Mouse (Mus musculus) intestine, postnatal 0 days (tissue): Measurements from ENCODE around the gene Tmem198. TPM values are rescaled to one million over a fixed set of nuclear protein-coding genes. Genes with fewer than 3 reads are reported as not detected.

Source experiments
- ATAC-seq: fragments of 200-750 bp; cut with Nextera tagmentation; 2 replicates; pipeline ENCODE4 v1.8.0; 2017; ENCODE audit warnings: mild to moderate bottlenecking, moderate TSS enrichment, moderate library complexity
- H3K27ac ChIP-seq: fragments of 300-500 bp; sonication (generic); 2 replicates; pipeline ENCODE4 v1.5.1; 2014; ENCODE audit warnings: mild to moderate bottlenecking, low read depth, low read length, moderate library complexity
- H3K27me3 ChIP-seq: fragments of 300-500 bp; sonication (generic); replicated peaks from 2 replicates; pipeline ENCODE4 v1.6.1; 2014; ENCODE audit warnings: low read length, mixed read lengths; ENCODE audit not compliant: control insufficient read depth, insufficient read depth
- H3K36me3 ChIP-seq: fragments of 300-500 bp; sonication (generic); 2 replicates; pipeline ENCODE4 v1.6.1; 2014; ENCODE audit warnings: mild to moderate bottlenecking, moderate library complexity; ENCODE audit not compliant: control insufficient read depth, insufficient read depth
- H3K4me1 ChIP-seq: fragments of 300-500 bp; sonication (generic); replicated peaks from 2 replicates; pipeline ENCODE4 v1.6.1; 2014; ENCODE audit warnings: antibody characterized with exemption, low read length, mixed read lengths; ENCODE audit not compliant: control insufficient read depth, insufficient read depth
- H3K4me2 ChIP-seq: fragments of 300-500 bp; sonication (generic); replicated peaks from 2 replicates; pipeline ENCODE4 v1.6.1; 2014; ENCODE audit warnings: low read depth, mild to moderate bottlenecking, moderate library complexity
- H3K4me3 ChIP-seq: fragments of 300-500 bp; sonication (generic); 2 replicates; pipeline ENCODE4 v1.5.1; 2014; ENCODE audit warnings: low read depth, low read length
- H3K9ac ChIP-seq: fragments of 300-500 bp; sonication (generic); 2 replicates; pipeline ENCODE4 v1.6.1; 2014; ENCODE audit warnings: mild to moderate bottlenecking, low read depth, low read length
- H3K9me3 ChIP-seq: fragments of 300-500 bp; sonication (generic); 2 replicates; pipeline ENCODE4 v1.6.1; 2016; ENCODE audit warnings: mixed run types; ENCODE audit not compliant: control insufficient read depth
- CTCF ChIP-seq: sonication (generic); IDR thresholded peaks from 2 replicates; pipeline ENCODE4 v1.5.1; 2016; ENCODE audit warnings: low read depth, mild to moderate bottlenecking, control low read depth, antibody characterized with exemption, moderate library complexity
- WGBS: fragments of 180-500 bp; shearing (Covaris S2); extraction: QIAGEN DNeasy Blood & Tissue Kit; methylation state at CpG from one replicate; pipeline ENCODE4 v1.1.7; 2014; 5-methylcytosine and 5-hydroxymethylcytosine counted together
- polyA plus RNA-seq: library from polyadenylated mRNA; unstranded; fragments of >200 nt; fragmentation: Nextera tagmentation; extraction: Ambion mirVana; gene quantifications from 2 replicates; pipeline ENCODE4 v1.2.1, GENCODE M21; 2015

Gene Tmem198
- polyA plus RNA-seq, 1 experiment from 2014 or later: 1.3 TPM

DNA sequence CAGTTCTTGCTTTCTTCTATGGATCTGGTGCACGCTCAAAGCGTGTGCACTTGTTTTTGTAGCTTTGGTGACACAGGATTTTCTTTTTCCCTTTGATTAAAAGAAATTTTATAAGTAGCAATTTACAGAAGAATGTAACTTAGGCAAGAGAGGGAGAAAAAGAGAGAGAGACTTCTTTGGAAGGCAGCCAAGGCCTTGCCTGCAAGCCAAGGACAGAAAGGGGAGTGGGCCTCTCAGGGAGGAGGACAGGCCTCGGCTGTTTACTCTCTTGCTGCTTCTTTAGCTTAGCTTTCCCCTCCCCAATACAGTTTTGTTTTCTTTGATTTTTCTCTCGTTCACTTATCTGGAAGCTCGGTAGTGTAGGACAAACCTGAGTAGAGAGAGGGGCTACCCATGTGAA lies 40.2 kb downstream of the Tmem198 start:
- Histone ChIP-seq H3K9me3 (no peaks in the 10 kb centered on the region), H3K4me1 (peaks cover 8% of the 10 kb centered on the region; the same call in 1 of the 2 replicates), H3K36me3 (0 out of 2 replicates have a peak, but pooled peaks cover under 1% of the 10 kb centered on the region), H3K4me3 (no peak overlapping the region), H3K4me2 (no peak overlapping the region), H3K27me3 (no peaks in the 10 kb centered on the region), H3K9ac (no peak overlapping the region), H3K27ac (no peak overlapping the region)
- 35% methylated on average over 5 of the region's 5 CpGs for WGBS
- no peak for TF ChIP-seq CTCF
- no peak for ATAC-seq

DNA sequence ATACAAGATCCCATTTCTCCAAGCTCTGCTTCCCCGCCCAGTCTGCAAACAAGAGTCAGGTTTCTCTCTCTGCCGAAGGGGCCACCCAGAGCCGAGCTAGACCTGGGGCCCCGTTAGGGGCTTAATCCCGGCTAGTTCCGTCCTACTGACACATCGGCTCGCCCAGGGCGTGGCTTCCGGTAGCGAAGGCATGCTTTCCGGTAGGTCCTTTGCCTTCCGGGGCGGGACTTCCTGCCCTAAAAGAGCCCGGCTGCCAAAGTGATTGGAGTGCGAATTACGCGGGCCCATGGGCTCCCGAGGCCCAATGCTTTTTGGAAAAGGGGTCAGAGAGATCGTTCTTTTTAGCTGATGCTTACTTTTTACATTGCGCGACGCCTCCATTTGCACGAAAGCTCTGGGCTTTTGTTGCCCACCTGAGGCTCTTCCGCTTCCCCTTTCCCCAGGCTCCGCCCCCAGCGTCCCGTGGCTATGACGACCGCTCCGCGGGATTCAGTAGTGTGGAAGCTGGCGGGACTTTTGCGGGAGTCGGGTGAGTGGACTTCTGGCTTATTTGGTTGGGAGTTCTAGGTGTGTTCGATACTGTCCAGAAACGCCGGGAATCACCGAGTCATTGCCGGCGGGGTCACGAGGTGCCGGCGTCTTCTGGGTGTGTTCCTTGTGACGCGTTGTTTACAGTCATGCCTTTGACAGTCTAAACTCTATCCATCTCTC lies 42.1 kb downstream of the Tmem198 start, which contains the start of gene Stk11ip:
Stk11ip (plus strand) TSS at position 209 of the 711 bp plus-strand sequence.
- peaks cover 8% of the 10 kb centered on the region; the same call in 1 of the 2 replicates for H3K4me1 ChIP-seq
- peak within 1 kb of the TSS; percentile 58 for H3K4me3 ChIP-seq
- WGBS: under 1% methylated on average over 46 of the region's 46 CpGs

DNA sequence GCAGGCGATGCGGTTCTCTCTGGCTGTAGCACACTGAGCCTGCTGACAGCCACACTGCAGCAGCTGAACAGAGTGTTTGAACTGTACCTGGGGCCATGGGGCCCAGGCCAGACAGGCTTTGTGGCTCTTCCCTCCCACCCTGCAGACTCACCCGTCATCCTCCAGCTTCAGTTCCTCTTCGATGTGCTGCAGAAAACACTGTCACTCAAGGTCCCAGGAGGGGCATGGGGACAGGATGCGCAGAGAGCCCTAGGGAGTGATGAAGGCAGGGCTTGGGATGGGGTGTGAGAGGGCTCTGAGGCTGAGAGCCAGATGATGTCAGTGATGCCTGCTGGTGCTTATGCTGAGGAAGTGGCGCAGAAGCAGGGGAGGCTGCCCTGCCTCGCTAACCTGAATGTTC lies 45.3 kb downstream of the Tmem198 start:
- Histone ChIP-seq H3K4me2 (no peak overlapping the region), H3K9ac (no peak overlapping the region), H3K9me3 (no peaks in the 10 kb centered on the region), H3K27ac (no peak overlapping the region), H3K4me3 (no peak overlapping the region), H3K4me1 (0 out of 2 replicates have a peak, but pooled peaks cover 4% of the 10 kb centered on the region), H3K27me3 (no peaks in the 10 kb centered on the region), H3K36me3 (peaks cover 48% of the 10 kb centered on the region)
- 88% methylated on average over 7 of the region's 7 CpGs for WGBS
- no peak for ATAC-seq
- TF ChIP-seq CTCF: no peak

More for the DNA sequence above, 42.1 kb downstream of the Tmem198 start, which contains the start of gene Stk11ip:
- peak within 1 kb of the TSS; percentile 91 for H3K27ac ChIP-seq
- peak within 1 kb of the TSS; percentile 61 for H3K9ac ChIP-seq
- H3K4me2 ChIP-seq: peak within 1 kb of the TSS; percentile 70
- no peak for TF ChIP-seq CTCF
- H3K36me3 ChIP-seq: peaks cover 19% of the 10 kb centered on the region; the same call in 1 of the 2 replicates
- no peaks in the 10 kb centered on the region for H3K9me3 ChIP-seq
- no peaks in the 10 kb centered on the region for H3K27me3 ChIP-seq
- peak; percentile 98 for ATAC-seq

DNA sequence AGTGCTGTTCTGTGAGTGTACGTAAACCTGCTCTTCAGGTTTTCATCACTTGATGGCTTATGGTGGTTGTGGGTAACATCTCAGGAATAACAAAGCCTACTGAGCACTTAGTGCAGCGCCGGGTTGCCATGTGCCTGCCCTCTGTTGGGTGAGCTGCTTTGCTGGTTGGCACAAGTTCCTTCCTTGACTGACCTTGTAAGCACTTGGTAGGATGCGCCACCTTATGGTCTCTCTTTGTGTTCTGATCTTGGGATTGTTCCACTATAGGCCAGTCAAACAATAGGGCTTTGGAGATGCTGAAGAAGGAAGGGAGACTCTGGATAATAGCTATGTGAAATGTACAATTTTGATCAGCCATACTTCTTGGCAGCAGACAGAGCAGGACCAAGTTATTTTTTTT lies 51.2 kb downstream of the Tmem198 start:
- TF ChIP-seq CTCF: peak; percentile 71
- WGBS: 73% methylated on average over 4 of the region's 4 CpGs
- H3K4me1 ChIP-seq: no peaks in the 10 kb centered on the region
- H3K36me3 ChIP-seq: peaks cover 68% of the 10 kb centered on the region
- H3K27ac ChIP-seq: no peak overlapping the region
- no peak overlapping the region for H3K9ac ChIP-seq
- no peak for ATAC-seq
- no peak overlapping the region for H3K4me3 ChIP-seq
- H3K27me3 ChIP-seq: no peaks in the 10 kb centered on the region
- H3K4me2 ChIP-seq: no peak overlapping the region
- H3K9me3 ChIP-seq: no peaks in the 10 kb centered on the region

DNA sequence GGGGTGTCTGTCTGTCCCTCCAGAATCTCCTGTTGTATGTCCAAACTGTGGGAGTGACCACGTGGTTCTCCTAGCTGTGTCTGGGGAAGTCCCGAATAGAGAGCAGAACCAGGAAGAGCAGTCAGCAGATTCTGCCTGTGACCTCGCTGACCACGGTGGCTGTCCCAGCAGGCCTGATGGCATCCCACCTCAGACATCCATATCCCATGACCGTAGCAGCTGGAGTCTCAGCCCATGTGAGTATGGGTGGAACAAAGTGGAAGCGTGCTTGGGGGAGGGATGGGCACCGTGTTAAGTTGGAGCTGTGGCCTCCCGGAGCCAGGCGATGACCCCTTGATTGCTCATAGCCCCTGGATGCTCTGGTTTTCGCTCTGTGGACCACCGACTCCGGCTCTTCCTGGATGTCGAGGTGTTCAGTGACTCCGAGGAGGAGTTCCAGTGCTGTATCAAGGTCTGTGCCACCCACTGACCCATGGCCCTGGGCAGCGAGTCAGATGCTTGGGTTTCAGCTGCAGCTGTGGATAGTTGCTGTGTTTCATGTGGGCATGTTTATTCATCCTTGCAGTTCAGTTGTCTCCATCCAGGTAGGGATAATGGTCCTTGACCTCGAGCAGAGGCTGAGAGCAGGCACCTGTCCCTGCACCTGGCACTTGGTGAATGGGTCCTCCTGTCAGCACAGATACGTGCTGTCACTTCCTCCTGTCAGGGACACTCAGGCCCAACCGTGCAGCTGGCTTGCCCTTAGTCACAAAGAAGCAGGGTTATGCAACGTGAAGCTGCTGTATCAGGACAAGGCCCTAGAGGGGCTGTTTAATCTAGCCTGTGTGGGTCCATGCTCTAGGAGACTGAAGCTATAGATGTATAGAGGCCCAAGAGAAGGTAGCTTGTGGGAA lies 53.2 kb downstream of the Tmem198 start:
- Histone ChIP-seq H3K4me2 (no peak overlapping the region), H3K4me1 (no peaks in the 10 kb centered on the region), H3K27me3 (no peaks in the 10 kb centered on the region), H3K27ac (no peak overlapping the region), H3K9me3 (no peaks in the 10 kb centered on the region), H3K9ac (no peak overlapping the region), H3K4me3 (no peak overlapping the region), H3K36me3 (peaks cover 62% of the 10 kb centered on the region)
- no peak for TF ChIP-seq CTCF
- no peak for ATAC-seq
- 87% methylated on average over 19 of the region's 19 CpGs for WGBS
